Mouse (Mus musculus) heart, adult 2 months (tissue): ENCODE results near the gene Krt2. TPM values are rescaled to one million over a fixed set of nuclear protein-coding genes. Genes with fewer than 3 reads are reported as not detected.

Experiments
- DNase-seq, 2 experiments: peaks; one replicate each; pipeline ENCODE4 v3.0.0; 2021
- H3K27ac ChIP-seq: fragments of 200-600 bp; 2 replicates; pipeline ENCODE4 v1.8.1; 2022
- H3K27me3 ChIP-seq: fragments of 200-500 bp; 2 replicates; pipeline ENCODE4 v1.6.1; 2012; ENCODE audit warnings: mild to moderate bottlenecking, low read length, inconsistent platforms, mixed read lengths; ENCODE audit not compliant: control insufficient read depth, insufficient read depth
- H3K36me3 ChIP-seq: fragments of 200-500 bp; 2 replicates; pipeline ENCODE4 v1.6.1; 2012; ENCODE audit warnings: low read length, inconsistent platforms; ENCODE audit not compliant: control insufficient read depth, insufficient read depth
- H3K4me1 ChIP-seq: fragments of 200-500 bp; 2 replicates; pipeline ENCODE4 v1.6.1; 2011; ENCODE audit warnings: low read length; ENCODE audit not compliant: control insufficient read depth, insufficient read depth
- H3K4me3 ChIP-seq: fragments of 200-600 bp; 2 replicates; pipeline ENCODE4 v1.8.1; 2022
- H3K79me2 ChIP-seq: fragments of 200-500 bp; replicated peaks from 2 replicates; pipeline ENCODE4 v1.6.1; 2012; ENCODE audit warnings: mild to moderate bottlenecking, inconsistent platforms, low read length, moderate library complexity, mixed read lengths; ENCODE audit not compliant: control insufficient read depth, insufficient read depth
- H3K9ac ChIP-seq: fragments of 200-500 bp; 2 replicates; pipeline ENCODE4 v1.6.1; 2012; ENCODE audit warnings: low read depth, mild to moderate bottlenecking, control low read depth, inconsistent platforms, low read length, mixed read lengths
- CTCF ChIP-seq: fragments of 200-600 bp; IDR thresholded peaks from 2 replicates; pipeline ENCODE4 v1.8.1; 2022; ENCODE audit warnings: antibody characterized with exemption, mild to moderate bottlenecking, moderate library complexity
- EP300 ChIP-seq: fragments of 200-500 bp; IDR thresholded peaks from 2 replicates; pipeline ENCODE4 v1.6.1; 2011; ENCODE audit warnings: low read depth, low read length, control low read depth; ENCODE audit not compliant: insufficient read depth
- POLR2A ChIP-seq: fragments of 200-500 bp; IDR thresholded peaks from 2 replicates; pipeline ENCODE4 v1.6.1; 2011; ENCODE audit warnings: mild to moderate bottlenecking, low read depth, low read length, control low read depth; ENCODE audit not compliant: insufficient read depth
- WGBS: fragments of 180-500 bp; shearing (Covaris S2); methylation state at CpG from one replicate; pipeline ENCODE4 v1.1.7; 2018; 5-methylcytosine and 5-hydroxymethylcytosine counted together
- intact Hi-C: fragments of 180-260 bp; cut with DNase I; formaldehyde crosslinking; loops from one replicate; pipeline ENCODE4 v1.15.1; 2025
- polyA plus RNA-seq: library from polyadenylated mRNA; depleted of rRNA; stranded (reverse); fragments of >200 nt; gene quantifications from 2 replicates; pipeline ENCODE4 v1.2.3, GENCODE M21; 2012
- total RNA-seq, 2 experiments: library from RNA; stranded (reverse); gene quantifications; 2 replicates each; pipeline ENCODE4 v1.2.3; 2021

The Krt2 gene
- total and polyA plus RNA-seq, 3 experiments = not detected

DNA sequence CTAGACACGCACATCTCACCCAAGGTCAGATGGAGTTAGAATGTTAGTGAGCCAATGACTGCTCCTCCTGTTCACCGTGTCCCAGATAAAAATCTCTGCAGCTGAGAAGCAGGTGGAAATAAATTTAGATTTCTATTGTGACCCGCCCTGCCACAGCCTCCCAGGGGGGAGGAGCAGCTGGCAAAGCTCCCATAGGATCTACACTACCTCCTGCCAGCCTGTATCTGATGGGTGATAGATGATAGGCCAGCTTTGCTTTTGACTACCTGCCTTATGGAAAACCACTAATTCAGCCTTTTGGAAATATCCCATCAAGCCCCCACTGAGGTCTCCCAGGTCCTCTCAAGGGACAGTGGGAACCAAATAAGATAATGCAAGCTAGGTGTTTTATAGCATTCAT, 37.8 kb upstream of the Krt2 start:
- no peak overlapping the region for H3K27ac ChIP-seq
- no peak overlapping the region for H3K4me3 ChIP-seq
- H3K27me3 ChIP-seq = peaks cover 4% of the 10 kb centered on the region
- no peak for TF ChIP-seq EP300
- no peak for TF ChIP-seq POLR2A
- TF ChIP-seq CTCF = no peak
- no peak overlapping the region for H3K9ac ChIP-seq
- H3K79me2 ChIP-seq = no peaks in the 10 kb centered on the region
- WGBS = 44% methylated on average over 3 of the region's 3 CpGs
- intact Hi-C loops = no loop called here
- H3K36me3 ChIP-seq = no peaks in the 10 kb centered on the region
- DNase-seq = no peak
- peaks cover 1% of the 10 kb centered on the region; the same call in 1 of the 2 replicates for H3K4me1 ChIP-seq

DNA sequence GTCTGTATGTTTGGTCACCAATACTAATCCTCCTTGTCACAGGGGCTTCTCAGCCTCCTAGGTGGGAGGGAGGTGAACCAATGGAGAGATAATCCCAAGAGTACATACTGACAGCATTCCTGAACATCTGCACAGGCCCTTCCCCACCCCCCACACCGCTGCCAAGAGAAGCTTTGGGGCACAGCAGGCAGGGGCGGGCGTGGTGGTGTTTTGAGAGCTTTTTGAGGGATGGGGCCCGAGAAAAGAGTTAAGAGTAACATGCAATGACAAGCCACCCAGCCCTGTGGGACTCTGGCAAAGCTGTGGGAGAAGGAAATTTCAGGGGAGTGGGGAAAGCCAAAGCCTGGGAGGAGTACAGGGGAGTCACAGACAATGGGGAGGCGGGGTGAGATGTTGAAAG, 36.3 kb upstream of the Krt2 start:
- no peaks in the 10 kb centered on the region for H3K27me3 ChIP-seq
- no peak for DNase-seq
- peaks cover under 1% of the 10 kb centered on the region; the same call in 1 of the 2 replicates for H3K4me1 ChIP-seq
- no peak overlapping the region for H3K9ac ChIP-seq
- H3K4me3 ChIP-seq = no peak overlapping the region
- TF ChIP-seq CTCF (no peak), EP300 (no peak)
- H3K27ac ChIP-seq = no peak overlapping the region
- H3K79me2 ChIP-seq = no peaks in the 10 kb centered on the region
- no peaks in the 10 kb centered on the region for H3K36me3 ChIP-seq
- 16% methylated on average over 5 of the region's 5 CpGs for WGBS
- intact Hi-C loops = no loop called here

GRCm38 (mm10) chr15:101852571-101852970, 34.6 kb upstream of the Krt2 start:
- Histone ChIP-seq H3K27me3 (no peaks in the 10 kb centered on the region), H3K4me3 (no peak overlapping the region), H3K27ac (no peak overlapping the region), H3K79me2 (no peaks in the 10 kb centered on the region), H3K36me3 (no peaks in the 10 kb centered on the region), H3K4me1 (no peaks in the 10 kb centered on the region), H3K9ac (no peak overlapping the region)
- intact Hi-C loops = no loop called here
- no peak for DNase-seq
- TF ChIP-seq CTCF (no peak), POLR2A (no peak), EP300 (no peak)
- WGBS = 41% methylated on average over 5 of the region's 5 CpGs

DNA sequence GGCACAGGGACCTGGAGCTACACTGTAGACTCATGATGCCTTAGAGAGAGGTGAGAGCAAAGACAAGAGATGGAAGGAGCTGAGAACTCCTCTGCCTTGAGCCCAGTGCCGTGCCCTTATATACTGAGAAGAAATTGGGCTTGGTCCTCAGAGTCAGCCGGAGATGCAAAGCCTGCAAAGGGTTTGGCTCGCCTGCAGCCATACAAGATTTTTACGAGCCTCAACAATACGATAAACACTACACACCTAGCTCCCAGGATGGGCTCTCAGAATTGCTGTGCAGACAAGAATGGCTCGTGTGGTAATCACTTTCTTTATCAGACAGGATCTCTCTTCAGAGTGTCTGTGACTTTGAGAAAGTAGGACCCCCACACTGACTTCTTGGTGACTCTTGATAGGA, 32.7 kb upstream of the Krt2 start, which contains the start of gene Krt1:
TSS of gene Krt1 (minus strand) at position 101 of the 400 bp plus-strand sequence.
- Histone ChIP-seq H3K36me3 (no peaks in the 10 kb centered on the region), H3K79me2 (no peaks in the 10 kb centered on the region), H3K9ac (no peak within 1 kb of the TSS), H3K27me3 (peaks cover 4% of the 10 kb centered on the region), H3K27ac (no peak within 1 kb of the TSS), H3K4me1 (no peaks in the 10 kb centered on the region), H3K4me3 (no peak within 1 kb of the TSS)
- TF ChIP-seq EP300 = no peak
- TF ChIP-seq CTCF = no peak
- no peak for TF ChIP-seq POLR2A
- intact Hi-C loops = no loop called here
- 71% methylated on average over 6 of the region's 6 CpGs for WGBS
- DNase-seq = no peak

DNA sequence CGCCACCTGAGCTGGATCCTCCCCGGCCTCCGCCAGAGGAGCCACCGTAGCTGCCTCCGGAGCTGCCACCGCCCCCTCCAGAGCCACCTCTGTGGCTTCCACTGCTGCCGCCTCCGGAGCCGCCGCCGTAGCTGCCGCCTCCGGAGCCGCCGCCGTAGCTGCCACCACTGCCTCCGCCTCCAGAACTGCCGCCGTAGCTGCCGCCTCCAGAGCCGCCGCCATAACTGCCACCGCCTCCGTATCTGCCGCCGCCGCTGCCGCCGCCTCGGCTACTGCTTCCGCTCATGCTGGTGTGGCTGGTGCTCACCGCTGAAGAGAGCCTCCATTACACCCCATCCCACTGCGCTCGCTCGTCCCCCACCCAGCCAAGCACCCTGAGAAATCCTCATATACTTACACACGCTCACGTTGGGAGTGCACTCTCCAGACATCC, 28.0 kb upstream of the Krt2 start:
- no peaks in the 10 kb centered on the region for H3K4me1 ChIP-seq
- peaks cover 9% of the 10 kb centered on the region for H3K27me3 ChIP-seq
- WGBS = 2% methylated on average over 37 of the region's 37 CpGs
- no peak overlapping the region for H3K27ac ChIP-seq
- TF ChIP-seq CTCF = no peak
- TF ChIP-seq POLR2A = no peak
- TF ChIP-seq EP300 = no peak
- H3K4me3 ChIP-seq = peak overlapping the region; percentile 36
- no peaks in the 10 kb centered on the region for H3K79me2 ChIP-seq
- peak overlapping the region; percentile 46 for H3K9ac ChIP-seq
- no peaks in the 10 kb centered on the region for H3K36me3 ChIP-seq
- intact Hi-C loops = no loop called here
- DNase-seq = peak; percentile 24 to 30

- Histone ChIP-seq H3K4me3 (no peak overlapping the region), H3K27me3 (peaks cover 9% of the 10 kb centered on the region), H3K36me3 (no peaks in the 10 kb centered on the region), H3K4me1 (no peaks in the 10 kb centered on the region), H3K9ac (no peak overlapping the region), H3K79me2 (no peaks in the 10 kb centered on the region), H3K27ac (no peak overlapping the region)
- TF ChIP-seq EP300 (no peak), POLR2A (no peak), CTCF (no peak)
- DNase-seq = no peak
- intact Hi-C loops = no loop called here
- WGBS = 61% methylated on average over 9 of the region's 9 CpGs
Observed at GRCm38 (mm10) chr15:101843192-101843591, 25.2 kb upstream of the Krt2 start.
